Mouse (Mus musculus): ENCODE results near the gene Gata1. TPM values are rescaled to one million over a fixed set of nuclear protein-coding genes. Genes with fewer than 3 reads are reported as not detected.
A peak's percentile ranks its signal among the peaks of the same experiment; 100 is the strongest.
"Not testable (repeated sequence)": the region's sequence is repeated elsewhere in the genome, so short reads cannot be mapped to it uniquely, and the experiment has no call there.

The Gata1 gene
- polyA plus RNA-seq, 1 experiment from 2014 or later, result 5.4 TPM

DNA sequence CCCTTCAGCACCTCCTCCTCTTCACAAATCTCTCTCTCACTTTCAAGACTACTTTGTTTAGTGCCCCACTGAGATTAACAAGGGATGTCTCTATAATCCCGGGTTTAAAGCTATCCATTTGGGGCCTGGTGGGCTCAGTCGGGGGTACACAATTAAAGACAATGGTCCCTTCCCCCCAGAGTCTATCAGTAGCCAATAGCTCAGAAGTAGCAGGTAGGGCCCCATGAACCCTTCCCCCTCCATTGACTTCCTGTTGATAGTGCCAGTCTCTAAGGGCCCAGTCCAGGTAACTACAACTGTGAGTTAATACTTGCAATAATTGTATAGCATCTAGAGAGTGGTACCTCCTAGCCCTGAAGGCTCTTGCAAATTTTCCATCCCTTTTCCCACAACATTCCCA is 35.3 kb upstream of the Gata1 start:
- DNase-seq (ENCODE audit: low spot score), result peak; percentile 52
- 0 out of 2 replicates have a peak, but pooled peaks cover 1% of the 10 kb centered on the region for H3K4me1 ChIP-seq (replicated peaks; ENCODE audit: control insufficient read depth, insufficient read depth, low read length)
- H3K27ac ChIP-seq (ENCODE audit: low read depth, low read length), result peak overlapping the region; percentile 66
- no peaks in the 10 kb centered on the region for H3K27me3 ChIP-seq (ENCODE audit: control insufficient read depth, insufficient read depth, low read length)
- 0 out of 2 replicates have a peak overlapping the region, but pooled peaks have one; percentile 2 for H3K4me2 ChIP-seq (ENCODE audit: low read depth, low read length, severe bottlenecking)
- H3K36me3 ChIP-seq (ENCODE audit: control insufficient read depth, insufficient read depth, low read length), result no peaks in the 10 kb centered on the region
- peak; percentile 74 for ATAC-seq (replicated peaks; ENCODE audit: low FRiP score)
- H3K4me3 ChIP-seq (ENCODE audit: low read depth, low read length), result no peak overlapping the region
- no peak overlapping the region for H3K9ac ChIP-seq (ENCODE audit: low read length)
- H3K9me3 ChIP-seq (ENCODE audit: control insufficient read depth, low read length), result no peaks in the 10 kb centered on the region
- 10% methylated on average over 2 of the region's 2 CpGs for WGBS

DNA sequence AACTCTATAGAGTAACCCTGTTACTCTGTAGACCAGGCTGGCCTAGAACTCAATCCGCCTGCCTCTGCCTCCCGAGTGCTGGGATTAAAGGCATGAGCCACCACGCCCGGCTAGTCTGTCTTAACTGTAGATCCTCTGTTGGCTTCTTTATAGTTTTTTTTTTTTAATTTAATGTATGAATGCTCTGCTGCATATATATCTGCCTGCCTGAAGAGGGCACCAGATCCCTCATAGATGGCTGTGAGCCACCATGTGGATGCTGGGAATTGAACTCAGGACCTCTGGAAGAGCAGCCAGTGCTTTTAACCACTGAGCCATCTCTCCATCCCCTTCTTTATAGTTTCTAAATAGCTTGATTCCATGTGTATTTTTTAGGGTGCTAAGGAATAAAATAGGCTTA is 31.5 kb upstream of the Gata1 start:
- not testable (repeated sequence) for H3K27me3 ChIP-seq (ENCODE audit: control insufficient read depth, insufficient read depth, low read length); H3K36me3 ChIP-seq (ENCODE audit: control insufficient read depth, insufficient read depth, low read length); H3K9ac ChIP-seq (ENCODE audit: low read length); DNase-seq (ENCODE audit: low spot score); H3K4me3 ChIP-seq (ENCODE audit: low read depth, low read length); ATAC-seq (replicated peaks; ENCODE audit: low FRiP score); H3K9me3 ChIP-seq (ENCODE audit: control insufficient read depth, low read length); H3K4me2 ChIP-seq (ENCODE audit: low read depth, low read length, severe bottlenecking); H3K27ac ChIP-seq (ENCODE audit: low read depth, low read length); H3K4me1 ChIP-seq (replicated peaks; ENCODE audit: control insufficient read depth, insufficient read depth, low read length)
- 84% methylated on average over 4 of the region's 4 CpGs for WGBS

DNA sequence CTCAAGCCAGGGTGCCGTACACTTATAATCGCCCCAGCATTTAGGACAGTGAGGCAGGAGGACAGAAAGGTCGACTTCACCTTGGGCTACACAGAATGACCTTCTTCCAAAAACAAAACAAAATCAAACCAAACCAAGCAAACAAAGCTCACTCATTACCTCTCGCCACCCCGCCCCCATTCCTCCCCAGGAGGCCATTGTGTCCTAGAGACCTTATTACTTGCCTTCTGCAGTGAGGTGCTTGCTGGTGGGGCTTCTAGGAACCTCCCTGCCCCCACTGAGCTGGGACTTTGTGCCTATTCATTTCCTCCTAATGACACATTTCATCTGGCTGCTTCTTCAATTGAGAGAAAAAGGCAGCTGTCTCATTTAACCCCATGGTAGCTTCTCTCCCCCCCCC is 30.7 kb upstream of the Gata1 start:
- Histone ChIP-seq H3K9ac (ENCODE audit: low read length) (no peak overlapping the region), H3K4me3 (ENCODE audit: low read depth, low read length) (no peak overlapping the region), H3K27me3 (ENCODE audit: control insufficient read depth, insufficient read depth, low read length) (no peaks in the 10 kb centered on the region), H3K4me2 (ENCODE audit: low read depth, low read length, severe bottlenecking) (no peak overlapping the region), H3K4me1 (replicated peaks; ENCODE audit: control insufficient read depth, insufficient read depth, low read length) (0 out of 2 replicates have a peak, but pooled peaks cover 1% of the 10 kb centered on the region), H3K36me3 (ENCODE audit: control insufficient read depth, insufficient read depth, low read length) (no peaks in the 10 kb centered on the region), H3K9me3 (ENCODE audit: control insufficient read depth, low read length) (no peaks in the 10 kb centered on the region), H3K27ac (ENCODE audit: low read depth, low read length) (no peak overlapping the region)
- ATAC-seq (replicated peaks; ENCODE audit: low FRiP score) (no peak), DNase-seq (ENCODE audit: low spot score) (no peak)
- 25% methylated on average over 5 of the region's 5 CpGs for WGBS

DNA sequence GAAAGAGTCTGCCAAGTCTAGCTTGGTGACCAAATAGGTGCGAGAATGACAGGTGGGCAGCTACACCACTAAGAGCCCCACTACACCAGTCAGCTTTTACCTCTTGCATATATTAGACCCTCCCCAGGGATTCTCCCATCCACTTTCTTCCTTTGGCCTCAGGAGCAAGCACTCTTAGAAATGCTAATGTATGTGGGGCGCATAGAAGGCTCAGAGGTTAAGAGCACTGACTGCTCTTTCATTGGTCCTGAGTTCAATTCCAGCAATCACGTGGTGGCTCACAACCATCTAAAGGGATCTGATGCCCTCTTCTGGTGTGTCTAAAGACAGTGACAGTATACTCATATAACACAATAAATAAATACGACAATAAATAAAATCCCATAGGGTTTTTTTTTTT is 25.1 kb upstream of the Gata1 start:
- H3K4me2 ChIP-seq (ENCODE audit: low read depth, low read length, severe bottlenecking), result no peak overlapping the region
- 66% methylated on average over 4 of the region's 4 CpGs for WGBS
- no peaks in the 10 kb centered on the region for H3K36me3 ChIP-seq (ENCODE audit: control insufficient read depth, insufficient read depth, low read length)
- no peak overlapping the region for H3K9ac ChIP-seq (ENCODE audit: low read length)
- H3K4me1 ChIP-seq (replicated peaks; ENCODE audit: control insufficient read depth, insufficient read depth, low read length), result no peaks in the 10 kb centered on the region
- H3K4me3 ChIP-seq (ENCODE audit: low read depth, low read length), result no peak overlapping the region
- H3K27me3 ChIP-seq (ENCODE audit: control insufficient read depth, insufficient read depth, low read length), result no peaks in the 10 kb centered on the region
- H3K27ac ChIP-seq (ENCODE audit: low read depth, low read length), result no peak overlapping the region
- no peaks in the 10 kb centered on the region for H3K9me3 ChIP-seq (ENCODE audit: control insufficient read depth, low read length)
- DNase-seq (ENCODE audit: low spot score), result no peak
- no peak for ATAC-seq (replicated peaks; ENCODE audit: low FRiP score)

DNA sequence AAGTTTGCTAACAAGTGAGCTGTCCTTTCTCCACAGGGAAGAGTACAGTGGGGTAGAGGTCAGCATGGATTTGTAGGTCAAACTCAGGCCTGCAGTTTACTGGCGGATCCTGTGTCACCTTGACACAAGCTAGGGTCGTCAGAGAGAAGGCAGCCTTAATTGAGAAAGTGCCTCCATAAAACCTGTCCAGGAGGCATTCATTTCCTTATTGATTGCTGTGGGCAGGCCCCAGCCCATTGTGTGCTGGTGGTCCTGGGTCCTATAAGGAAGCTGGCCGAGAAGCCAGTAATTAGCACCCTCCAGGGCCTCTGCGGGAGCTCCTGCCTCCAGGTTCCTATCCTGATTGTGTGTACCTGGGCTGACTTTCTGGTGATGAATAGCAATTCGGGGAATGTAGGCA is 24.1 kb upstream of the Gata1 start:
- H3K4me1 ChIP-seq (replicated peaks; ENCODE audit: control insufficient read depth, insufficient read depth, low read length), result no peaks in the 10 kb centered on the region
- 29% methylated on average over 5 of the region's 5 CpGs for WGBS
- H3K27me3 ChIP-seq (ENCODE audit: control insufficient read depth, insufficient read depth, low read length), result no peaks in the 10 kb centered on the region
- H3K9ac ChIP-seq (ENCODE audit: low read length), result no peak overlapping the region
- ATAC-seq (replicated peaks; ENCODE audit: low FRiP score) (no peak), DNase-seq (ENCODE audit: low spot score) (no peak)
- no peak overlapping the region for H3K4me2 ChIP-seq (ENCODE audit: low read depth, low read length, severe bottlenecking)
- H3K36me3 ChIP-seq (ENCODE audit: control insufficient read depth, insufficient read depth, low read length), result no peaks in the 10 kb centered on the region
- H3K27ac ChIP-seq (ENCODE audit: low read depth, low read length), result no peak overlapping the region
- no peak overlapping the region for H3K4me3 ChIP-seq (ENCODE audit: low read depth, low read length)
- H3K9me3 ChIP-seq (ENCODE audit: control insufficient read depth, low read length), result no peaks in the 10 kb centered on the region

DNA sequence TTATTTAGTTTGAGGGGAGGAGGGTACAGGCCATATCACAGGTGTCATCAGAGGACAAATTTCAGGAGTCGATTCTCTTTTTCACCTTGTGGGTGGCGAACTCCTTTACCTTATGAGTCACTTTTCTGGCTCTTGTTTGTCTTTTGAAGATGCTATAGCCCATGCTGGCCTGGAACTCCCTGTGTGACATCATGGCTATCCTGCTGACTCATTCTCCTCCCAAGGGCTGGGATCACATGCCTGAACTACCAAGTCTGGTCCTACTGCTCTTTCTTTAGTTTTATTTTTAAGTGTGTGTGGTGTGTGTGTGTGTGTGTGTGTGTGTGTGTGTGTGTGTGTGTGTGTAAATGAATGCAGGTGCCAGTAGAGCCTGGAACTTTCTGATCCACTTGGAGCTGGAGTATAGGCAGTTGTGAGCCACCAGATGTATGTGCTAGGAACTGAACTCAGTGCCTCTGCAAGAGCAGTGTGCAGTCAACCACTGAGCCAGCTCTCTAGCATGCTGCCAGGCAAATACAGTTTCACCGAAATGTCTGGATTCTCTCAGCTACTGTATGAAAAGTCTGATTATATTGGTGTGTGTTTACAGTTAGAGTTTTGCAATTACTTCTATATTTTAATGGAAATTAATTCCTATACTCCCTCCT is 22.8 kb upstream of the Gata1 start:
- no peaks in the 10 kb centered on the region for H3K36me3 ChIP-seq (ENCODE audit: control insufficient read depth, insufficient read depth, low read length)
- no peak for ATAC-seq (replicated peaks; ENCODE audit: low FRiP score)
- no peak for DNase-seq (ENCODE audit: low spot score)
- H3K4me2 ChIP-seq (ENCODE audit: low read depth, low read length, severe bottlenecking), result no peak overlapping the region
- H3K4me1 ChIP-seq (replicated peaks; ENCODE audit: control insufficient read depth, insufficient read depth, low read length), result no peaks in the 10 kb centered on the region
- no peak overlapping the region for H3K27ac ChIP-seq (ENCODE audit: low read depth, low read length)
- no peak overlapping the region for H3K9ac ChIP-seq (ENCODE audit: low read length)
- no peaks in the 10 kb centered on the region for H3K27me3 ChIP-seq (ENCODE audit: control insufficient read depth, insufficient read depth, low read length)
- H3K4me3 ChIP-seq (ENCODE audit: low read depth, low read length), result no peak overlapping the region
- 90% methylated on average over 3 of the region's 3 CpGs for WGBS
- H3K9me3 ChIP-seq (ENCODE audit: control insufficient read depth, low read length), result no peaks in the 10 kb centered on the region

DNA sequence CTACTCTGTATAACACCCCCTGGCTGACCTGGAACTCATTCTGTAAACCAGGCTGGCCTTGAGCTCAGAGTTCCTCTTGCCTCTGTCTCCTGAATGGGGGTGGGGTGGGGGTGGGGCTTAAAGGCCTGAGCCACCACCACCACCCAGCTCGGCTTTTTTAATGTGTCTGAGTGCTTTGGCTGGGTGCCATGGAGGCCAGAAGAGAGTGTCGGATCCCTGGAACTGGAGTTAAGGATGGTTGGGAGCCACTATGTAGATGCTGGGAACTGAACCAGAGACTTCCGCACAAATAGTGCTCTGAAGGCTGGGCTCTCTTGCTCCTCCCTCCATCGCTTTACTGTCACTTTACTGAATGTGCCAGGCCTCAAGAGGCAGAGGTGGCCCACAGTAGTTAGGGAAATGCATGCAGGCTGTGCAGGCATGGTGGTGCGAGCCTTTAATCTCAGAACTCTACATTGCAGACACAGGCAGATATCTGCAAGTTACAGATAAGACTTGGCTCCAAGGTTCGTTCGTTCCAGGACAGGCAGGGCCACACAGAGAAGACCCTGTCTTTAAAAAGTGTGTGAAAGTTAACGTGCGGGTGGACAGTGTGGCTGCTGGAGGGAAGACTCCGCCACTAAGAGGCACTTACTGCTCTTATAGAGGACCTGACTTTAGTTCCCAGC is 15.3 kb upstream of the Gata1 start:
- Histone ChIP-seq H3K36me3 (ENCODE audit: control insufficient read depth, insufficient read depth, low read length) (no peaks in the 10 kb centered on the region), H3K27me3 (ENCODE audit: control insufficient read depth, insufficient read depth, low read length) (no peaks in the 10 kb centered on the region), H3K9ac (ENCODE audit: low read length) (no peak overlapping the region), H3K4me2 (ENCODE audit: low read depth, low read length, severe bottlenecking) (no peak overlapping the region), H3K4me3 (ENCODE audit: low read depth, low read length) (no peak overlapping the region), H3K9me3 (ENCODE audit: control insufficient read depth, low read length) (no peaks in the 10 kb centered on the region), H3K4me1 (replicated peaks; ENCODE audit: control insufficient read depth, insufficient read depth, low read length) (no peaks in the 10 kb centered on the region), H3K27ac (ENCODE audit: low read depth, low read length) (no peak overlapping the region)
- DNase-seq (ENCODE audit: low spot score), result no peak
- ATAC-seq (replicated peaks; ENCODE audit: low FRiP score), result no peak
- 73% methylated on average over 10 of the region's 10 CpGs for WGBS

DNA sequence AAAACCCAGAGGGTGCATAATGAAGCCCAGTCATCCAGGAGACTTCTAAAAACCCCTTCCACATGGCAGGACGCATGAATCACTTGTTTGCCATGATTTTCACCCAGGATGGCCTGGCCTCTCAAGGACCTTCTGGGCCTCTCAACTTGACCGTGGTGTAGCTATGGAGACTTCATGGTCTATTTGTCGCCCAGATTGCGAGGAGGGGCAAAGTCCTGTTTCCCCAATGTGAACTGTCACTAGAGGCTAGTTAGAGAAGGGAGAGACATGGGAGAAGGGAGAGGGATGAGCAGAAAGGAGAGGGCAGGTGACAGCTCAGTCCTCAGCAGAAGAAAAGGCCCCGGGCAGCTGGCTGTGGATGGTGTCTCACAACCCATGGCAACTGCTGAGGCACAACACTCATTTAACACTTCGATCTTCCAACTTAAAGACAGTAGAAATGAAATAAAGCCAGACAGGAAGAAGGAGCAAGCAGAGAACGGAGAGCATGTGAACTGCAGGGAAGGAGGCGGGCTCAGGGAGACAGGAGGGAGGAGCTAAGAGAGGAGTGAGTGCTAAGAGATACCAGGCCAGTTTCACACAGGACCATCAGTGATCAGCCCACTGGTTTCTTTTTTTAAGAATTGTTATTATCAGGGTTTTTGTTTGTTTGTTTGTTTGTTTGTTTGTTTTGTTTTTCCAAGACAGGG is 14.7 kb upstream of the Gata1 start:
- Histone ChIP-seq H3K36me3 (ENCODE audit: control insufficient read depth, insufficient read depth, low read length) (no peaks in the 10 kb centered on the region), H3K27ac (ENCODE audit: low read depth, low read length) (no peak overlapping the region), H3K27me3 (ENCODE audit: control insufficient read depth, insufficient read depth, low read length) (no peaks in the 10 kb centered on the region), H3K9ac (ENCODE audit: low read length) (no peak overlapping the region), H3K4me3 (ENCODE audit: low read depth, low read length) (no peak overlapping the region), H3K9me3 (ENCODE audit: control insufficient read depth, low read length) (no peaks in the 10 kb centered on the region), H3K4me2 (ENCODE audit: low read depth, low read length, severe bottlenecking) (no peak overlapping the region), H3K4me1 (replicated peaks; ENCODE audit: control insufficient read depth, insufficient read depth, low read length) (no peaks in the 10 kb centered on the region)
- ATAC-seq (replicated peaks; ENCODE audit: low FRiP score), result no peak
- 69% methylated on average over 8 of the region's 8 CpGs for WGBS
- no peak for DNase-seq (ENCODE audit: low spot score)
